Mouse (Mus musculus) heart, postnatal 0 days (tissue): ENCODE data around the gene Elmod1.

Experiments
- CTCF ChIP-seq: IDR thresholded peaks from 2 replicates; pipeline ENCODE4 v1.5.1; 2016; ENCODE audit warnings: antibody characterized with exemption, control low read depth, low read depth
- EP300 ChIP-seq: IDR thresholded peaks from 2 replicates; pipeline ENCODE4 v1.6.1; 2016; ENCODE audit warnings: antibody characterized with exemption, low read depth

- TF ChIP-seq CTCF (no peak), EP300 (no peak)
Observed at GRCm38 (mm10) chr9:53933375-53933774, 41.7 kb downstream of the Elmod1 start.
